Mouse (Mus musculus): ENCODE measurements around the gene Ccdc82. TPM values are rescaled to one million over a fixed set of nuclear protein-coding genes. Genes with fewer than 3 reads are reported as not detected.

Ccdc82 gene
- polyA plus RNA-seq, 1 experiment, result 23.7 TPM

DNA sequence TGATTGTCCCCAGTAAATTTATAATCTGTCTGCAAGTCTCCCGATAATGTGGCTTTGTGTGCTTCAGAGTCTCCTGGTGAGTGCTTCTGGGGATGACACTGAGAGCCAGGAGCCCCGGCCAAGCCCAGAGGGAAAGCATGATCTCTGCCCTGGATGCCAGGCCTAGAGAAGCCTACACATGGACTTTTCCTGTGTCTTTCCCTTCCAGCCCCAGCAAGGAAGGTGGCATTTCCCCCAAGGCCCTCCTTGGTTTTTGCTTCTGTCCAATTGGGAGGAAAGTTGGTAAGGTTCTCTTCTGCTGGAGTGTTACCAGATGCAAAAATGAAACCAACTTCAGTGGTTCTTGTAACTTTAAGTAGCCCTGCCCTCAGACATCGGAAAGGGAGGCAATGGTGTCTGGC is 53.3 kb downstream of the Ccdc82 start:
- TF ChIP-seq POLR2A (IDR thresholded peaks at IDR 0.05; ENCODE audit: borderline replicate concordance, extremely low read depth, insufficient read depth, insufficient read length, poor library complexity, severe bottlenecking) (no peak), CTCF (IDR thresholded peaks at IDR 0.05; ENCODE audit: borderline replicate concordance, extremely low read depth, insufficient read depth, insufficient read length) (no peak)

DNA sequence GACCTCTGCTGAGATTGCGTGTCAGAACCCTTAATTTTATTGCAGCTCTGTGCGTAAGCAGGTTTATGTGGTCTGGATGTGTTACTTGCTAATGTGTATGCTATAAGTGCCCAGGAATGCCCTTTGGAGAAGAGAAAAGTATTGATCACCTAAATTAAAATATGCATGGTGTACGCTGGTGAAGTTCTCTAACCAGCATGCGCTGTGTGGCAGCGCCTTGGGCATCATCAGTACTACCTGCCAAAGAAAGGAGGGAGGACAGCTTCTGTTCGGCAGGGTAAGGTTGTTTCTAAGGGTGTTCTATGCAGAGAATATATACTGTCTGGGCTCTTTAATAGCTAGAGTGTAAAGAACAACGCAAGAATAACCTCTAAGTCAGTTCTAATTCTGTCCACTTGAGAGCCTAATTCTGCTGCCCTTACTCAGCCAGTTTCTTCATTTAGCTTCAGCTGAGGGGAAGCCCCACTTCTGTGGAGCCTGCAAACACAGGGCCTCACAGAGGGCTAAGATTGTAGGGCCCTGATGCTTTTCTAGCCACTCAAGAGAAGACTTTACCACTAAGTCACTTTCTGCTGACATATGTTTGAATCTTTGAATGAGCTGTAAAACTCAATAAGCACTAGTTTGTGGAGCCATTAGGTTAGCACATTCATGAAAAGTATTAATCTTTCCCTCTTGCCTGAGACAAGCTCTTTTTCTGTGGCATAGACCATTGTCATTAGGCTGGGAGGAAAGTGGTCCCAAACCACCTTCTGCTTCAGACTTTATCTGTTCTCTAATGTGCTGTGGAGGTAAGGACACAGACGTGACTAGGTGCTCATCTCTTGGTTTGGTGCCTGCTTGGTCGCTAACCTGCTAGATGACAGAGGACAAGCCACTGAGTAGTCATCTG is 54.4 kb downstream of the Ccdc82 start:
- TF ChIP-seq CTCF (IDR thresholded peaks at IDR 0.05; ENCODE audit: borderline replicate concordance, extremely low read depth, insufficient read depth, insufficient read length) (no peak), POLR2A (IDR thresholded peaks at IDR 0.05; ENCODE audit: borderline replicate concordance, extremely low read depth, insufficient read depth, insufficient read length, poor library complexity, severe bottlenecking) (no peak)
- DNase-seq (ENCODE audit: low read depth), result no peak

More for the DNA sequence above, 53.3 kb downstream of the Ccdc82 start:
- no peak for DNase-seq (ENCODE audit: low read depth)

DNA sequence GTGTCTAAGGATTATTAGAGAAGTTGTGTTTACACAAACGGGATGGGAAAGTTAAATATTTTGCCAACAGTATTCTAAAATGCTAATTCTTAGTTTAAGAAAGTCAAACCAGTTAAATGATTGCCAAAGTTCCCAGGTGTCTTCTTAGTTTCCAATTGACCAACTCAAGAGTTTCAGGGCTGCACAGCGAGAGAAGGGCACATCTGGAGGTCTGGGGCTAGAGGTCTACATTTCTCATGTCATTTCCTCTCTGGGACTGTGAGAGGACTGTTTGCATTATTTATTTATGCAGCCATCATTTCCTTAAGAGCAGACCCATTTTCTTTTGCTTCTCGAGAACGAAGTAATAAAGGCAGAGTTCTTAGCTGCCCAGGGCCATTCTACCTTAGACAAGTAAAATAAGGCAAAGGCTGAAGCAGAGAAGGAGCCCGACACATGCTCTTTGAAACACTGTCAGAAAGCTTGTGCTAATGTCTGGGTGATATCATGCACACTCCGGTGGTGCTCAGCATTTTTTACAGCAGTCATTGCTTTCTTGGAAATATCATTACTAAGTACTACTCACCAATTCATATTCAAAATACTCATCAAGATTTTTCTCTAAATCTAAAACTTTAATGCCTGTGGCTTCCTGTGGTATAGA is 55.5 kb downstream of the Ccdc82 start:
- no peak for DNase-seq (ENCODE audit: low read depth)
- no peak for TF ChIP-seq CTCF (IDR thresholded peaks at IDR 0.05; ENCODE audit: borderline replicate concordance, extremely low read depth, insufficient read depth, insufficient read length)
- TF ChIP-seq POLR2A (IDR thresholded peaks at IDR 0.05; ENCODE audit: borderline replicate concordance, extremely low read depth, insufficient read depth, insufficient read length, poor library complexity, severe bottlenecking), result no peak

DNA sequence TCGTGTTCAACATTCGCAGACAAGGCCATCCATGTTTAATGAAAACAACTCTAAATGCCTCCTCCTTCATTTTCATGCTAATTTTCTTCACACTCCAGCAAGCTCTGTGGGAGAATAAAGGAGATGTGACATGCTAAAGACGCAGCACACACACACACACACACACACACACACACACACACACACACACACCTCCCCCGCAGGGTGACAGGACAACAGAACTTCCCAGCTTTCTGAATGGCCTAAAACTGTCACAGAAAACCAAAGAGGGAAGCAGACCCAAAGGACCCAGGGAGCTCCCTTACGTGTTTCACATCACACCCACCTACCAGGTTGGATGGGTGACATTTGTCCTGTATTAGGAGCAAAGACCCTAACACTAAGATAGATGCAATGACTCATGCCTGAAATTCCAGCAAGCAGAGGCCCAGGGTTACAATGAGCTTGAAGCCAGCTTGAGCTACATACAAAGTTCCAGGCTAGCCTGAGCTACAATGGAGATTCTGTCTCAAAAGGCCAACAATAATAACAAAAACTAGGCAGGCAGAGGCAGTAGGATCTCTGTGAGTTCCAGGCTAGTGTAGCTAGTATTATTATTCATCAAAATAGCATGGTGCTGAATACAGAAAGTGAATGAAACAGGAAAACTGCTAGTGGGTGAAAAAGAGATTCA is 56.5 kb downstream of the Ccdc82 start:
- TF ChIP-seq CTCF (IDR thresholded peaks at IDR 0.05; ENCODE audit: borderline replicate concordance, extremely low read depth, insufficient read depth, insufficient read length) (no peak), POLR2A (IDR thresholded peaks at IDR 0.05; ENCODE audit: borderline replicate concordance, extremely low read depth, insufficient read depth, insufficient read length, poor library complexity, severe bottlenecking) (no peak)
- peak; percentile 78 for DNase-seq (ENCODE audit: low read depth)

DNA sequence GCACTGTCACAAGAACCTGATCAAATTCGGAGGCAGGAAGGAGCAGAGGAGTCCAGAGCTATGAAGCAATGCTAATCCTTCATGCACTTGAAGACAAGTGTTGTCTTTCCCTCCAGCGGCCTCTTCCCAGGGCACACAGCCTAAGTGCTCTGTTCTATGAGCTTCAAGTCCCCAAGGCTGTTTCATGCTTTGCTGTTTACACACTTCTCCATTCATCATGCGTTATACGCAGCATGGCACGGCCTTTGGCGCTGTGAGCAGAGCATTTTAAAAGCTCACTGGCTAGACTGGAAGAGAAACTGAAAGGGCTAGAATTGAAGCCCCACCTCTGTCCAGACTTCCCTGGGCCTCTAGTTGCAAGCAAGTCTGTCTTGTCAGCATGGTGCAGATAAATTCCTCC is 57.2 kb downstream of the Ccdc82 start:
- peak; percentile 61 for DNase-seq (ENCODE audit: low read depth)
- TF ChIP-seq POLR2A (IDR thresholded peaks at IDR 0.05; ENCODE audit: borderline replicate concordance, extremely low read depth, insufficient read depth, insufficient read length, poor library complexity, severe bottlenecking) (no peak), CTCF (IDR thresholded peaks at IDR 0.05; ENCODE audit: borderline replicate concordance, extremely low read depth, insufficient read depth, insufficient read length) (no peak)

DNA sequence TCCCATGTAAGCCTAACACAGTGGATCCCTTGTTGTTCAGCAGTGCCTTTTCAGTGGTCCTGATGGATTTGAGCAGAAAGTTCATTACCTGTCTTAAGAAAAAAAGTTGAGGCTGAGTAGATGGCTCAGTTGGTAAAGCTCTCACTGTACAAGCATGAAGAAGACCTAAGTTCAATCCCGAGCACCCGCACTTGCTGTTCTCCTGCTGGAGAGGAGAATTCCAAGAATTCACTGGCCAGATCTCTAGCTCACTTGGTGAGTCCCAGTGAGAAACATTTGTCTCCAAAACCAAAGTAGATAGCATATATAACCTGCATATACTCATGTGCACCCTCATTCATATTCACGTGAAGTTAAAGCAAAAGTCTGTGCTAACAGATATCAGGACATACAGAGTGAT is 59.7 kb downstream of the Ccdc82 start:
- no peak for TF ChIP-seq POLR2A (IDR thresholded peaks at IDR 0.05; ENCODE audit: borderline replicate concordance, extremely low read depth, insufficient read depth, insufficient read length, poor library complexity, severe bottlenecking)
- no peak for TF ChIP-seq CTCF (IDR thresholded peaks at IDR 0.05; ENCODE audit: borderline replicate concordance, extremely low read depth, insufficient read depth, insufficient read length)
- DNase-seq (ENCODE audit: low read depth), result no peak

DNA sequence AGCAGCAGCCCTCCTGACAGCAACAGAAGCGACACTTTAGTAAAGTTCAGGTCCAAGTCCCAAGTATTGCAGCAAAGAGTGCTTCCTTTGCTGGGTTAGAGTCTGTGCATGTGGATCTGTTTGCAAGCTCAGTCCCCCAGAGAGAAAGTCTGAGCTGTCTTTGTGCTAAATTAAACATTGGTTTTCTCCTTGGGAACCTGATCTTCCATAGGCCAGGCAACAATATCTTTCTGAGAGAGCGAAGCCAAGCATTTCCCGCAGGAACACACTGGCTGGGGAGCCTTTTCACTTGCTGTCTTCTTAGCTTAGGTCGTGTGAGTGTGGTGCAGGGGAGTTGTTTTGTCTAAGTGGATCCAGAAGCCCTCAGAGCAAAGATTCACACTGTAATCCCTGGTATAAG is 60.5 kb downstream of the Ccdc82 start:
- no peak for TF ChIP-seq POLR2A (IDR thresholded peaks at IDR 0.05; ENCODE audit: borderline replicate concordance, extremely low read depth, insufficient read depth, insufficient read length, poor library complexity, severe bottlenecking)
- no peak for TF ChIP-seq CTCF (IDR thresholded peaks at IDR 0.05; ENCODE audit: borderline replicate concordance, extremely low read depth, insufficient read depth, insufficient read length)
- peak; percentile 44 for DNase-seq (ENCODE audit: low read depth)

DNA sequence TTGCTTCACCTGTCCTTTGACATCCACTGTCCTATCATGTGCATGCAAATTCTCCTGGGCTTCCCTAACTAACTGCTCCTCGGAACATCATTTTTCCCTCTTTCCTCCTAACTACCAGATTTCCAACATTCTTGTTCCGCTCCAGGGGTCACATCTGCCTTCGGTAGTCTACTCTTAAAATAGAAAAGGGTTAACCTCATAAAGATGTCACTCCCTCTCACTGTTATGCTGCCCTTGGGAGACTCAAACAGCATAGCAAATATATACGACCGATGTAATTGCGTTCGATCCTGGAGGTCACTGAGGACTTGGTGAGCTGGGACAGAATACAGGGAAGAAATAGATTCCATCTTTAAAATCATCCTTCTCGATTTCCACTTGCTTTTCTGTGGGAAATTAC is 62.0 kb downstream of the Ccdc82 start:
- DNase-seq (ENCODE audit: low read depth), result no peak
- TF ChIP-seq POLR2A (IDR thresholded peaks at IDR 0.05; ENCODE audit: borderline replicate concordance, extremely low read depth, insufficient read depth, insufficient read length, poor library complexity, severe bottlenecking), result no peak
- no peak for TF ChIP-seq CTCF (IDR thresholded peaks at IDR 0.05; ENCODE audit: borderline replicate concordance, extremely low read depth, insufficient read depth, insufficient read length)

DNA sequence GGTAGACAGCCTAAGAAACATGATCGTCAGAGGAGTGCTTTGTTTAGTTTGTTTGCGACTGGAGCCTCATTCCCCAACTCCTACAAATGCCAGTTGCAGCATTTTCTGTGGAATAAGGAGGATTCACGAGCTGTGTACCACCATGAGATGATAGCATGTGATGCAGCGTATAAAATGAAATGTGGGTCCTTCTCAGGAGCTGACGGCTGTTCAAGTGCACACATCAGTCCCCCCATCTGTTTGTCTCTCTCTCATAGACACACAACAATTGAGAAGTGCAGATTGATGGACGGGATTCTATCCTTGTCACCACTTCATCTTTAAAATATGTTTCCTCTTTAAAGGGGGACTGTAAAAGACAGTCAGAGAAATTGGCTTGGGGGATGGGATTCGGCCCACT is 63.1 kb downstream of the Ccdc82 start:
- DNase-seq (ENCODE audit: low read depth), result no peak
- no peak for TF ChIP-seq CTCF (IDR thresholded peaks at IDR 0.05; ENCODE audit: borderline replicate concordance, extremely low read depth, insufficient read depth, insufficient read length)
- TF ChIP-seq POLR2A (IDR thresholded peaks at IDR 0.05; ENCODE audit: borderline replicate concordance, extremely low read depth, insufficient read depth, insufficient read length, poor library complexity, severe bottlenecking), result no peak

DNA sequence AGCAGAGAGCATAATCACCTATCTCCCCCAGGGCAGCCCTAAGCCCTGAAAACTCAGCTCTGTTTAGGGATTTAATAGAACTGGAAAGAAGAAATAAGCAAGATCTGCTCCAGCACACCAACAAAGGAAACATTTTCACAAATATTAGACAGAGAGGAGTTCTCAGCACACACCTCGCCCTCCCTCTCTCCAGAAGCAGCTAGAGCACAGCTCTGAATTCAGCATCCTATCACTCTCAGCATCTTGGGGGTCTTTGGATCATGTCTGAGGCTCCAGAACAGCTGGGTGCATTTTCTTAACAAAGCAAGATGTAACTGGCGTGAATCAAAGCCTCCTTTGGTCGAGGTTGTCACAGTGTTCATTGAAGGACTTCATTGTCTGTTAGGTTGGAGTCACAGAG is 63.5 kb downstream of the Ccdc82 start:
- no peak for DNase-seq (ENCODE audit: low read depth)
- no peak for TF ChIP-seq CTCF (IDR thresholded peaks at IDR 0.05; ENCODE audit: borderline replicate concordance, extremely low read depth, insufficient read depth, insufficient read length)

DNA sequence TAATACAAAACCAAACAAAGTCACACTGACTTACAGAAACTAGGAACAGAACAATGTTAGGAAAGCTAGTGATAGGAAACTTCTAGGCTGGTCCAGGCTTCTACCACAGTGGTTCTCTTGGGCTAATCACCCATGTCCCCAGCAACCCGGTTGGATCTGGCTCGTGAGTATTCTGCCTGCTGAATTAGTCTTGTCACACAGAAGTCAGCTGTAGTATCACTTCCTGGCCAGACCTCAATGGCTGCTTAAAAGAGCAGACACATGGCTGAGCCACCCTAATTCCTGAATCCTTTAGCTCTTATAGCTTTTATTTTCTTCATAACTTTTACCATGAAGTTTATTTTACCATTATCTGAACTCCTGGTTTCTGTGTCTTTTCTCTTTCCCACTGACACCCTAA is 64.3 kb downstream of the Ccdc82 start:
- no peak for DNase-seq (ENCODE audit: low read depth)
- TF ChIP-seq CTCF (IDR thresholded peaks at IDR 0.05; ENCODE audit: borderline replicate concordance, extremely low read depth, insufficient read depth, insufficient read length), result no peak
- no peak for TF ChIP-seq POLR2A (IDR thresholded peaks at IDR 0.05; ENCODE audit: borderline replicate concordance, extremely low read depth, insufficient read depth, insufficient read length, poor library complexity, severe bottlenecking)
